Mouse (Mus musculus): ENCODE measurements at regions not wholly inside any gene's neighbourhood (a gene's known extent, or its start where the extent isn't known, plus 50 kb on each side); places are given as distances from the start of the nearest gene placed in this dataset.

DNA sequence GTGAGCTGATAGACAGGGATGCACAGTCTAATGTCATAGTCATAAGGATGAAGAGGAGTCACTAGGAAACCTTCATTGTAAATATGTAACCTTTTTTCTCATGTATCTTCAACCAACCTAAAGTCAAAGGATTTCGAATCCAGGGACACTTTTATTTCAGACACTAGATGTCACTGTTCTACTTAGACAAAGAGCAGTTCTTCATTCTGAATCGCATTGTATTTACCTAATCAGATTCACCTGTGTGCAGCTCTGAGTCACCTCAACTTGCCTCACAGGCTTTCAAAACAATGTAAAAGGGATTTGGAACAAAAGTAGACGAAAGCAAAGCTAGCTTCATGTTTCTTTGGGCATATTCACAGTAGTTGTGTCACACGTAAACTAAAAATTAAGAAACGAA lies 57.3 kb upstream of the Erbb4 start:
- DNase-seq = no peak

Measured in lung, postnatal 10 days (tissue).